Mouse (Mus musculus) G1E (cell line): ENCODE results near the gene Slc35e1. TPM values are rescaled to one million over a fixed set of nuclear protein-coding genes. Genes with fewer than 3 reads are reported as not detected.

ENCODE experiments used
- ATAC-seq: 2 replicates; pipeline ENCODE4 v1.8.0; 2016; ENCODE audit warnings: mild to moderate bottlenecking; ENCODE audit not compliant: insufficient number of reproducible peaks, poor library complexity, low FRiP score, severe bottlenecking; ENCODE audit errors: extremely low read depth
- DNase-seq: peaks from one replicate; pipeline ENCODE4 v3.0.0; 2012; ENCODE audit warnings: low spot score
- H3K27me3 ChIP-seq: 2 replicates; pipeline ENCODE4 v1.6.1; 2012; ENCODE audit warnings: mild to moderate bottlenecking, low read length, inconsistent platforms; ENCODE audit not compliant: insufficient read depth
- H3K36me3 ChIP-seq: replicated peaks from 2 replicates; pipeline ENCODE3; 2012; ENCODE audit warnings: mild to moderate bottlenecking, inconsistent platforms
- H3K4me1 ChIP-seq: 2 replicates; pipeline ENCODE4 v1.6.1; 2012; ENCODE audit warnings: low read depth, low read length, inconsistent platforms, mixed read lengths; ENCODE audit not compliant: insufficient read depth
- H3K4me3 ChIP-seq: 2 replicates; pipeline ENCODE4 v1.5.1; 2012; ENCODE audit warnings: low read depth, mild to moderate bottlenecking, inconsistent platforms, low read length, moderate library complexity, mixed read lengths
- H3K9me3 ChIP-seq: replicated peaks from 2 replicates; pipeline ENCODE4 v1.6.1; 2012; ENCODE audit warnings: inconsistent platforms
- CTCF ChIP-seq: IDR thresholded peaks from 2 replicates; pipeline ENCODE4 v1.5.1; 2012; ENCODE audit warnings: low read depth, low read length, inconsistent platforms, mixed read lengths
- GATA1 ChIP-seq: IDR thresholded peaks from 2 replicates; pipeline ENCODE4 v1.6.1; 2012; ENCODE audit warnings: borderline replicate concordance, low read length, inconsistent platforms, mixed read lengths
- GATA2 ChIP-seq: IDR thresholded peaks from 2 replicates; pipeline ENCODE4 v1.6.1; 2012; ENCODE audit warnings: low read depth, low read length, inconsistent platforms, borderline replicate concordance
- POLR2AphosphoS5 ChIP-seq: IDR thresholded peaks from 2 replicates; pipeline ENCODE4 v1.6.1; 2012; ENCODE audit warnings: low read depth, low read length, inconsistent platforms; ENCODE audit not compliant: insufficient replicate concordance
- TAL1 ChIP-seq: conservative IDR thresholded peaks from 2 replicates; pipeline ENCODE4 v1.6.1; 2012; ENCODE audit warnings: low read depth, low read length, inconsistent platforms, mixed read lengths
- polyA plus RNA-seq: library from polyadenylated mRNA; stranded (reverse); fragments of >175 nt; gene quantifications from 2 replicates; pipeline ENCODE4 v1.2.3, GENCODE M21; 2012
- total RNA-seq, 2 experiments: library from RNA; stranded (forward) in 1 of 2; stranded (reverse) in 1 of 2; fragments of 200-1000 nt in 1 of 2; fragments of >200 nt in 1 of 2; fragmentation: Nextera tagmentation in 1 of 2; gene quantifications; 2 replicates each; pipeline ENCODE4 v1.2.3; 2014 to 2017

The Slc35e1 gene
- total RNA-seq (2014; fragmentation: Nextera tagmentation) (22.4 and 40.9 TPM in 2 replicates), total RNA-seq (2017) (22.7 and 24.5 TPM in 2 replicates), polyA plus RNA-seq (7.9 and 9.0 TPM in 2 replicates)

DNA sequence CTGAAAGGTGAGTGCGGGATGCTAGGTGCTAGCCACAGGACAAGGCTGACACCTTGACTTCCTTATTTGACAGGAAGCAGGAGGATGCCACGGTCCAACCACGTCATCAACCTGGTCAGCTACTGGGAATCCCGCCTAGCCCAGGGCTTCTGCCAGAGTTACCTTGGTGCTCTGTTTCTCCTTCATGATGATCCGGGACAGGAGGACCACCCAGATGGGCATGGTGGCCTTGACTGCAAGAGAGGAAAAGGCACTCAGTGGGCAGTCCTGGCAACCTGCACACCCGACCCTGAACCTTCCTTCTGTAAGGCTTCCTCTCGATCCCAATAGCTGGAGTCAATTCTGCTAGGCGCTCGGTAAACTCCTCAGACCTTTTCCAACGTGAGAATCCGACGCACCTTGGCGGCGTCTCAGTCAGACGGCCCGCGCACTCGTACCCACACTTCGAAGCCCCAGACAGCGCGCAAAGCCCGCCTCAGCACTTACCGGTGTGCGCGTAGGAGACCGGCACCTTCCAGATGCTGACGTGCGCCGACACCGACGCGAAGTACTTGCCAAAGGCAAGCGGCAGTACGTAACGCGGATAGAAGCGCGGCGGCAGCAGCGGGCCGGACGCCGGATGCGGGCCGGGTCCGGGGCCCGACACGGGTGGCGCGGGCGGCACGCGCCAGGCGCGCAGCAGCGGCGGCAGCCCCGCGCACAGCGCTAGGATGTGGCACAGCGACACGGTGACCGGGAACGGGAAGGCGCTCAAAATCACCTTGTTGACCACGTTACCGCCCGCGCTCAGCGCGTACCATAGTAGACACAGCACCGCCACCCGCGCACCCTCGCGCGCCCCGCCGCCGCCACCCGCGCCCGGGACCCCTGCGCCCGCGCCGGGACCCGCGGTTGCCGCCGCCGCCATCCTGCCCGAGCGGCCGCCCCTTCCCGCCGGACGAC is at the start of gene Slc35e1:
Slc35e1 (minus strand) TSS at position 935 of the 942 bp plus-strand sequence.
- DNase-seq, result peak; percentile 45
- Histone ChIP-seq H3K4me1 (peaks cover 71% of the 10 kb centered on the region), H3K4me3 (peak within 1 kb of the TSS; percentile 99)

DNA sequence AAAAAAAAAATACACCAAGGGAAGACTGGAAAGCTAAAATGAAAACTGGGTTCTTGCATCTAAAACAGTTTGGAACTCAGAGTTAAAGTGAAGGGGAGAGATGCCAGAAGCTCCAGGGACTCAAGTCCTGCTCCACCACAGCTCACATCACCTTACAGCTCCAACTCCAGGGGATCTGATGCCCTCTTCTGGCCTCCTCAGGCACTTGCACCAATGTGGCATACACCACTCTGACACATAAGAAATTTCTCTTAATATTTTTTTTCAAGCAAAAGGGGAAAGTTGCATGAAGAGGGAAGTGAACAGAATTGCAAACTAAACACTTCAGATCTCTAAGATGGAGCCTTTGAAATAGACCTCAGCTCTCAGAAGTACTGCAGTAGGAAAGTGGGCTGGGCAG is 46.8 kb upstream of the Slc35e1 start:
- no peak for ATAC-seq
- DNase-seq, result no peak
- H3K9me3 ChIP-seq, result no peaks in the 10 kb centered on the region
- no peak for TF ChIP-seq GATA2
- 0 out of 2 replicates have a peak, but pooled peaks have one; percentile 8 for TF ChIP-seq CTCF
- H3K4me3 ChIP-seq, result no peak overlapping the region
- H3K27me3 ChIP-seq, result no peaks in the 10 kb centered on the region
- H3K36me3 ChIP-seq, result peaks cover 74% of the 10 kb centered on the region
- peaks cover 34% of the 10 kb centered on the region for H3K4me1 ChIP-seq

More for the DNA sequence above, at the start of gene Slc35e1:
- Histone ChIP-seq H3K36me3 (peaks cover 80% of the 10 kb centered on the region), H3K27me3 (no peaks in the 10 kb centered on the region), H3K9me3 (no peaks in the 10 kb centered on the region)
- TF ChIP-seq POLR2AphosphoS5 (no peak), GATA2 (no peak), TAL1 (no peak), CTCF (no peak)
- ATAC-seq, result no peak

DNA sequence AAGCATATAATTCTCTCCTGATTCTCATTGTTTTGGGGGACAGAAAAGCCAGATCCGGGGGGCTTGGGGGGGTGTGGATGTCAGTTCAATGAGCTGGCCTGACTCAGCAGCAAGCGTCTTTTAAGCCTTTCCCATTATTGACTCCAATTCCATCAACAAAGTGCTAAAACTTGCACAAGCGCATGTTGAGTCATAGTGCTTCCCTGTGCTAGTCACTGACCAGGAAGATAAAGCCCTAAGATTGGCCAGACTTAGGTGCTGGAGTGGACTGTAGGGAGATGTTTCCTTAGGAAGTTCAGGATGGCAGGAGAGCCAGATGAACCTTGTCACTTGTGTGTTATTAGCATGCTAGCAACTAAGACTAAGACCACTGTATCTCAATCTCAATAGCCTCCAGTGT is 42.5 kb upstream of the Slc35e1 start:
- no peak overlapping the region for H3K4me3 ChIP-seq
- DNase-seq (no peak), ATAC-seq (no peak)
- no peak for TF ChIP-seq POLR2AphosphoS5
- no peak for TF ChIP-seq TAL1
- TF ChIP-seq CTCF, result no peak
- no peak for TF ChIP-seq GATA2
- no peak for TF ChIP-seq GATA1
- no peaks in the 10 kb centered on the region for H3K27me3 ChIP-seq
- H3K9me3 ChIP-seq, result no peaks in the 10 kb centered on the region
- H3K4me1 ChIP-seq, result peaks cover 22% of the 10 kb centered on the region
- H3K36me3 ChIP-seq, result peaks cover 82% of the 10 kb centered on the region

DNA sequence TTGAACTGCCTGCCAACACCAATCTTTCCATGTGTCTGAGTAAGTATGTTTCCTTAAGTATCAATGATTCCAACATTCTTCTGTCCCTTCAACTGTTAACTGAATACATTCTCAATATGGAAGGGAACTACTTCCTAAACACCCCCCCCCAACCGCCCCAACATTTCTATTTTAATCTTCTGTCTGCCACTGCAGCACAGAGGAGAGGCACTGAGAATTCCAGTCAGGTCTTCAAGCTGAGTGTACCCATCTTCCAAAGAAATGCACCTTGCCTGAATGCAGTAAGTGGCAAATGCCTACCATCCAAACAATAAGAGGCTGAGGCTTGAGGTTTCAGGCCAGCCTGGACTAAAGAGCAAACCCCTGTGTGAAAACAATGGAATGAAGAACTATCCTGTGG is 39.7 kb upstream of the Slc35e1 start:
- no peaks in the 10 kb centered on the region for H3K9me3 ChIP-seq
- H3K36me3 ChIP-seq, result peaks cover 71% of the 10 kb centered on the region
- H3K4me1 ChIP-seq, result peaks cover 8% of the 10 kb centered on the region; the same call in 1 of the 2 replicates
- no peaks in the 10 kb centered on the region for H3K27me3 ChIP-seq
- no peak for DNase-seq
- TF ChIP-seq TAL1 (no peak), GATA2 (no peak), GATA1 (no peak), CTCF (no peak), POLR2AphosphoS5 (no peak)
- H3K4me3 ChIP-seq, result no peak overlapping the region
- ATAC-seq, result no peak

DNA sequence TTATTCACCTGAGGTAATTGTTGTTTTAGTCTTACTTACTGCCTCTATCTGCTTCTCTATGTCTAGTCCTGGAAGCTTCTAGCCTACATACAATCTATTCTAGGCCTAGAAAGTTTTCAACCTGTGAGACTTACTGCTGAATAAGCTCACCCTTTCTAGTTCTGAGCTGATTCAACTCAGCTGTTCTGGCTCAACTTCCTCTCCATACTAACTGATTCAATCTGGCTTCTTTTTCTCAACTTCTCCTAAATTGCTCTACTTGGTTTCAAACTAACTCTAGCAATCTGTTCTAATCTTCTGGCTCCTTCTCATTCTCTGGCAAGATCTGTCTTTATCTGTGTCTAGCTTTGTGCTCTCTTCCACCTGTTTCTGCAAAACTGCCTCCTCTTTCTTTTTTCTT is 29.5 kb upstream of the Slc35e1 start:
- H3K9me3 ChIP-seq, result no peaks in the 10 kb centered on the region
- no peak overlapping the region for H3K4me3 ChIP-seq
- no peak for ATAC-seq
- H3K4me1 ChIP-seq, result peaks cover 15% of the 10 kb centered on the region
- peaks cover 52% of the 10 kb centered on the region for H3K36me3 ChIP-seq
- TF ChIP-seq GATA1 (no peak), POLR2AphosphoS5 (no peak), CTCF (no peak), GATA2 (no peak), TAL1 (no peak)
- no peaks in the 10 kb centered on the region for H3K27me3 ChIP-seq
- DNase-seq, result no peak

DNA sequence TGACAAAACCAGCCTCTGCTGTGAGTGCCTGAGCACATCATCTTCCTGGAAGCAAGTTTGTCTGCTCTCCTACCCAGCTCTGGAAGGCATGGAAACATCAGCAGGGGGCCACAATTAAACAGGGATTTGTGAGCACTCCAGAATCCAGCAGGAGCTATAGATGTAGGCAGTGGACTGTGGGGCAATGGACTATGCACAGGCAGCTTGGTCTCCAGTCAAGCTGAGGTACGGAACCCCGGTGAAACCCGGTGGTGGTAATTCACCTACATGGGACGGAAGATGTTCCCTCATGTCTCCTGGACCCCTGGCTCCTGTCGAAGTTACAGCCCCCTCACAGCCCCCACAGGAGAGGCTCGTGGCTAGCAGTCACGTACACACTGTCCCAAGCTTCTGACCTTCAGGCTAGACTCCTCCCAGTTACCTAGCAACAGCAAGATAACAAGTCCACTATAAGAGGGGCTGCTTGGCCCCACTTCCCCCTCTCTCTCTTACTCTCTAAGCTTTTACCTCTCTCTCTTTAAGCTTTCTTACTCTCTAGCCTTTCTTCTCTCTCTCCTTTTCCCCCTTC is 25.1 kb upstream of the Slc35e1 start:
- Histone ChIP-seq H3K27me3 (no peaks in the 10 kb centered on the region), H3K36me3 (peaks cover 75% of the 10 kb centered on the region), H3K4me3 (no peak overlapping the region), H3K9me3 (no peaks in the 10 kb centered on the region), H3K4me1 (peaks cover 25% of the 10 kb centered on the region)
- no peak for TF ChIP-seq POLR2AphosphoS5
- TF ChIP-seq CTCF, result no peak
- TF ChIP-seq GATA1, result no peak
- no peak for TF ChIP-seq TAL1
- no peak for TF ChIP-seq GATA2
- ATAC-seq (no peak), DNase-seq (no peak)
